Mouse (Mus musculus) stomach, embryonic 16.5 days (tissue): ENCODE results near the gene Acot4. TPM values are rescaled to one million over a fixed set of nuclear protein-coding genes. Genes with fewer than 3 reads are reported as not detected.
"Not testable (repeated sequence)": the region's sequence is repeated elsewhere in the genome, so short reads cannot be mapped to it uniquely, and the experiment has no call there.

Experiments
- ATAC-seq: fragments of 200-750 bp; cut with Nextera tagmentation; 2 replicates; pipeline ENCODE4 v1.8.0; 2017; ENCODE audit warnings: moderate number of reproducible peaks, moderate TSS enrichment; ENCODE audit not compliant: insufficient read depth, low FRiP score
- H3K27ac ChIP-seq: fragments of 300-500 bp; sonication (generic); 2 replicates; pipeline ENCODE4 v1.5.1; 2014; ENCODE audit warnings: low read length
- H3K27me3 ChIP-seq: fragments of 300-500 bp; sonication (generic); 2 replicates; pipeline ENCODE4 v1.6.1; 2014; ENCODE audit warnings: low read length, control low read depth, mixed read lengths; ENCODE audit not compliant: control insufficient read depth, insufficient read depth
- H3K36me3 ChIP-seq: fragments of 300-500 bp; sonication (generic); 2 replicates; pipeline ENCODE4 v1.6.1; 2014; ENCODE audit warnings: low read length; ENCODE audit not compliant: control insufficient read depth, insufficient read depth
- H3K4me1 ChIP-seq: fragments of 300-500 bp; sonication (generic); 2 replicates; pipeline ENCODE4 v1.6.1; 2014; ENCODE audit warnings: low read length, control low read depth, mixed read lengths; ENCODE audit not compliant: control insufficient read depth, insufficient read depth
- H3K4me2 ChIP-seq: fragments of 300-500 bp; sonication (generic); 2 replicates; pipeline ENCODE4 v1.6.1; 2014; ENCODE audit warnings: low read depth, low read length, mixed read lengths
- H3K4me3 ChIP-seq: fragments of 300-500 bp; sonication (generic); replicated peaks from 2 replicates; pipeline ENCODE4 v1.5.1; 2014; ENCODE audit warnings: mild to moderate bottlenecking, low read length
- H3K9ac ChIP-seq: fragments of 300-500 bp; sonication (generic); 2 replicates; pipeline ENCODE4 v1.6.1; 2014; ENCODE audit warnings: low read length
- H3K9me3 ChIP-seq: fragments of 300-500 bp; sonication (generic); replicated peaks from 2 replicates; pipeline ENCODE4 v1.6.1; 2016; ENCODE audit warnings: low read length, control low read depth; ENCODE audit not compliant: control insufficient read depth
- WGBS: fragments of 180-500 bp; shearing (Covaris S2); extraction: QIAGEN DNeasy Blood & Tissue Kit; methylation state at CpG from one replicate; pipeline ENCODE4 v1.1.7; 2014; 5-methylcytosine and 5-hydroxymethylcytosine counted together
- polyA plus RNA-seq: library from polyadenylated mRNA; unstranded; fragments of >200 nt; fragmentation: Nextera tagmentation; extraction: Ambion mirVana; gene quantifications from 2 replicates; pipeline ENCODE4 v1.2.1, GENCODE M21; 2015

Acot4 gene
- polyA plus RNA-seq, 1 experiment from 2014 or later: 1.7 TPM

DNA sequence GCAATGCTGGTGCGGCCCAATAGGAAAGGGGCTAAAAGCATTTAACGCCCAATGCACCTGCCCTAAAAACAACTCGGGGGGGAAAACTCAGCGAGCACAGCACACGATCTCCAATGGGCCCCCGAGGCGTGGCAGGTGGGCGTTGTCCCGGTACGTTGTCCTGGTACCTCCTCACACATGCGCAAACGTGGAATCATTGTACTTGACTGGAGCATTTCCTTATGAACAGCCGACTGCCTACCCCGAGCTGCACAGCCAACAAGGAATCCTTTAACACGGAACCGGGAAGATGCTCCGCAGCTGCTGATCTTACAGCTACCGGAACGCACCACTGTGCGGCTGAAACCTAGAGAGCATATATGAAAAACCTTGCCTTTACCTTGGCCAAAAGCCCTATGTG lies 24.2 kb downstream of the Acot4 start:
- 88% methylated on average over 20 of the region's 20 CpGs for WGBS
- H3K4me2 ChIP-seq: no peak overlapping the region
- H3K27me3 ChIP-seq: no peaks in the 10 kb centered on the region
- H3K4me1 ChIP-seq: no peaks in the 10 kb centered on the region
- H3K9me3 ChIP-seq: no peaks in the 10 kb centered on the region
- no peaks in the 10 kb centered on the region for H3K36me3 ChIP-seq
- no peak overlapping the region for H3K9ac ChIP-seq
- no peak overlapping the region for H3K27ac ChIP-seq
- no peak for ATAC-seq
- H3K4me3 ChIP-seq: no peak overlapping the region

DNA sequence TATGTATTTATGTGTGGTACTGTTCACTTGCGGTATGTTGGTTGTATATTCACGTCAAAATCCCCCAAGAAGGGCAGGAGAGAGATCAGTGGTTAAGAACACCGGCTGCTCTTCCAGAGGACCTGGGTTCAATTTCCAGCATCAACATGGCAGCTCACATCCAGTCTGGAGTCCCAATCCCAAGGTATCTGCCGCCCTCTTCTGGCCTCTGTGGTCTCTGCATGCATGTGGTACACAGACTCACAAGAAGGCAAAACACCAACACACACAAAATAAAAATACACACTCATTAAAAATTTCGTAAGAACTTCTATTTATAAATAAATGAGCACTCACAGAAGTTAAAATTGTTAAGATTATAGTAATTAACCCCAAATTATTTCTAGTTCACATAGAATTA lies 25.0 kb downstream of the Acot4 start:
- no peak for ATAC-seq
- 67% methylated on average over 5 of the region's 5 CpGs for WGBS
- no peaks in the 10 kb centered on the region for H3K9me3 ChIP-seq
- no peak overlapping the region for H3K4me3 ChIP-seq
- H3K27ac ChIP-seq: no peak overlapping the region
- no peak overlapping the region for H3K9ac ChIP-seq
- H3K4me2 ChIP-seq: no peak overlapping the region
- peaks cover 4% of the 10 kb centered on the region; the same call in 1 of the 2 replicates for H3K27me3 ChIP-seq
- H3K4me1 ChIP-seq: no peaks in the 10 kb centered on the region
- H3K36me3 ChIP-seq: no peaks in the 10 kb centered on the region

DNA sequence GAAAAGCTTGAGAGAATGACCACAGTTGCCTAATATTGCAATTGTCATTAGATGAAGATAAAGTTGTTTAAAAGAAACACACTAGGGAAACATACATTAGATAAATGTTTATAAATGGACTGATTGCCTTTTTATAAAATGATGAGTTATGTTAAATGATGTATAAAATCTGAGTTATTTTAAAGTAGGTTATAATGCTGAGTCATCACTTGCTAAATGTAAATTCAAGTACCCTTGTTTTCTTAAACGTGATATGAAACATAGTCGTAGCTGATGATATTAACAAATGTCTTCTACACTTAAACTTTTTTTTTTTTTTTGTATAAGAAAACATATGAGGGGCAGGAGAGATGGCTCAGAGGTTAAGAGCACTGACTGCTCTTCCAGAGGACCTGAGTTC lies 25.7 kb downstream of the Acot4 start:
- Histone ChIP-seq H3K27ac (no peak overlapping the region), H3K36me3 (no peaks in the 10 kb centered on the region), H3K27me3 (peaks cover 10% of the 10 kb centered on the region; the same call in 1 of the 2 replicates), H3K4me3 (no peak overlapping the region), H3K4me2 (no peak overlapping the region), H3K9ac (no peak overlapping the region), H3K9me3 (no peaks in the 10 kb centered on the region), H3K4me1 (no peaks in the 10 kb centered on the region)
- WGBS: 65% methylated on average over 2 of the region's 2 CpGs
- ATAC-seq: no peak

- Histone ChIP-seq H3K27me3 (peaks cover 16% of the 10 kb centered on the region; the same call in 1 of the 2 replicates), H3K4me2 (no peak overlapping the region), H3K9me3 (no peaks in the 10 kb centered on the region), H3K4me1 (no peaks in the 10 kb centered on the region), H3K27ac (no peak overlapping the region), H3K4me3 (no peak overlapping the region), H3K9ac (no peak overlapping the region), H3K36me3 (no peaks in the 10 kb centered on the region)
- ATAC-seq: no peak
- 73% methylated on average over 8 of the region's 8 CpGs for WGBS
Measured at GRCm38 (mm10) chr12:84064621-84065020, 26.4 kb downstream of the Acot4 start.

DNA sequence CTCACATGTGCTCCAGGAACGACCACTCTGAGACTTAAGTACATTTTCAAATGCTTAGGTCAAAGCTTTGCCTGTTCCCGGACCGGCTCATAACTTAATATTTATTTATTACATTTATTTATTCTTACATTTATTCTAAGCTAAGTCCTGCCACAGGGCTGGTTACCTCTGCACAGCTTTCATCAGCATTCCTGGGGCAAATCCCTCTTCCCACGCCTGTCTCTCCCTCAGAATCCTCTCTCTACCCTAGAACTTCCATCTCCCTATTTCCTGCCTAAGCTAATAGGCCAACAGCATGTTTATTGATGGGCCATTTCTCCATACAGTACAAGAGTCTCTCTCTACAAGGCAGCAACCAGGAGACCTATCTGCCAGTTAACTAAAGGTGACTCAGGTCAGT lies 29.6 kb downstream of the Acot4 start:
- no peak for ATAC-seq

DNA sequence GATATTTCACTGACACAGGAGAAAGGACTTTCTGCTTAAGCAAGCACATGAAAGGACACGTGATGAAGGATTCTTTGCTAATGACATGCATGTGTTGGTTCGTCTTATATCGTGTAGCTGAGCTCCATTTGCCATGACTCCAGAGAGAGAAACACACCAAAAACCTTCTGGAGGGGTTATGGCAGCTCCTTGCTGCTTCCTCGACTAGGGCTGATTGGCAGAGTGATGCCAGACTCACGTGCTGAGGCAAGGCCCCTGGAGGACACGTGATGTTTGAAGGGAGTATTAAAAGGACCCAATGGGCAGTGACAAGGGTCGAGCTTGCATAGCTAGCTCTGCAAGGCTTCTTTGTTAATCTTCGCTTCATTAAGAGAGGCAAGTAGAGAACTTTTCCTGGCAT lies 30.1 kb downstream of the Acot4 start:
- peaks cover 16% of the 10 kb centered on the region; the same call in 1 of the 2 replicates for H3K27me3 ChIP-seq
- H3K4me2 ChIP-seq: no peak overlapping the region
- H3K4me1 ChIP-seq: no peaks in the 10 kb centered on the region
- H3K27ac ChIP-seq: no peak overlapping the region
- no peak overlapping the region for H3K9ac ChIP-seq
- ATAC-seq: no peak
- H3K36me3 ChIP-seq: no peaks in the 10 kb centered on the region
- H3K4me3 ChIP-seq: no peak overlapping the region
- H3K9me3 ChIP-seq: no peaks in the 10 kb centered on the region
- WGBS: 69% methylated on average over 8 of the region's 8 CpGs

More for the DNA sequence above, 29.6 kb downstream of the Acot4 start:
- Histone ChIP-seq H3K36me3 (no peaks in the 10 kb centered on the region), H3K27me3 (peaks cover 16% of the 10 kb centered on the region; the same call in 1 of the 2 replicates), H3K4me3 (no peak overlapping the region), H3K4me2 (no peak overlapping the region), H3K9me3 (no peaks in the 10 kb centered on the region), H3K4me1 (no peaks in the 10 kb centered on the region), H3K27ac (no peak overlapping the region), H3K9ac (no peak overlapping the region)
- 67% methylated on average over 4 of the region's 4 CpGs for WGBS

DNA sequence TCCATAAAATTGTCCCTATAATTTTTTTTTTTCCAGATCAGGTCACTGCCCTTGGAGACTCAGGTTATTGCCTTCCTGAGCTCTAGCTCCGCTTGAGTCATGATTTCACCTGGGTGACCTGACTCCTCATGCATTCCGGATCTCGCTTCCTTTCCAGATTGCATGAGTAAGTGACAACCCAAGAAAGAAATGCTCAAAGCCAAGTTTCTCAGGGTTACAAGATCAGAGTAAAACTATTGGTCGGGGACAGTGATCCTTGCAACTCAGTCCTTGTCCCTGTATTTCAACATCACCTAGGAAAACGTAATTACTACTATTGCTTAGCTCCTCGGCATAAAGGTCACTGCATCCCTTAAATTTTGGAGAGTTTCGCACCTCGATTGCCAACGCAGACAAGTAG lies 30.8 kb downstream of the Acot4 start, which contains the start of gene Acot5:
Gene Acot5, plus strand, starts transcription at position 340 of the 400 bp plus-strand sequence.
- Histone ChIP-seq H3K4me1 (no peaks in the 10 kb centered on the region), H3K27ac (no peak within 1 kb of the TSS), H3K27me3 (peaks cover 16% of the 10 kb centered on the region; the same call in 1 of the 2 replicates), H3K4me3 (peak within 1 kb of the TSS; percentile 40), H3K9me3 (no peaks in the 10 kb centered on the region), H3K4me2 (peak within 1 kb of the TSS; percentile 56), H3K9ac (no peak within 1 kb of the TSS), H3K36me3 (no peaks in the 10 kb centered on the region)
- WGBS: 45% methylated on average over 9 of the region's 9 CpGs
- ATAC-seq: no peak

- H3K36me3 ChIP-seq, H3K9ac ChIP-seq, H3K4me1 ChIP-seq, H3K27ac ChIP-seq, H3K9me3 ChIP-seq, ATAC-seq: not testable (repeated sequence)
- H3K27me3 ChIP-seq: peaks cover 16% of the 10 kb centered on the region; the same call in 1 of the 2 replicates
- peak overlapping the region; percentile 40 for H3K4me3 ChIP-seq
- WGBS: 2% methylated on average over 44 of the region's 52 CpGs
- peak overlapping the region; percentile 56 for H3K4me2 ChIP-seq
Measured at GRCm38 (mm10) chr12:84069582-84069981, 31.4 kb downstream of the Acot4 start.

DNA sequence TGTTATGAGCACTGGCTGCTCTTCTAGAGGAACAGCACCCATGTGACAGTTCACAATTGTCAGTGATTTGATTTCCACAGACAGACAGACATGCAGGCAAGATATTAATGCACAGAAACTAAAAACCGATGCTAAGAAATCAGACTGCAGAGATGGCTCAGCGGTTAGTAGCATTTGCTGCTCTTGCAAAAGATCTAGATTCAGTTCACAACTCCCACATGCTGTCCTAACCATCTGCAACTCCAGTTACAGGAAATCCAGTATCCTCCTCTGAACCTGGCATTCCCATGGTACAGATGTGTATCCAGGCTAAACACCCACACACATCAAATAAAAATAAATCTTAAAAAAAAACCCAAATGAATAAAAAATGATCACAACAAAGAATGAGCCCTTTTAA lies 33.5 kb downstream of the Acot4 start:
- Histone ChIP-seq H3K27ac (no peak overlapping the region), H3K9ac (no peak overlapping the region), H3K4me3 (no peak overlapping the region), H3K9me3 (no peaks in the 10 kb centered on the region), H3K4me1 (no peaks in the 10 kb centered on the region), H3K27me3 (peaks cover 16% of the 10 kb centered on the region; the same call in 1 of the 2 replicates), H3K4me2 (no peak overlapping the region), H3K36me3 (no peaks in the 10 kb centered on the region)
- 87% methylated on average over 2 of the region's 2 CpGs for WGBS
- ATAC-seq: no peak
